16 mouse cellular contexts compared by ENCODE assay signal in the genomic region with DNA sequence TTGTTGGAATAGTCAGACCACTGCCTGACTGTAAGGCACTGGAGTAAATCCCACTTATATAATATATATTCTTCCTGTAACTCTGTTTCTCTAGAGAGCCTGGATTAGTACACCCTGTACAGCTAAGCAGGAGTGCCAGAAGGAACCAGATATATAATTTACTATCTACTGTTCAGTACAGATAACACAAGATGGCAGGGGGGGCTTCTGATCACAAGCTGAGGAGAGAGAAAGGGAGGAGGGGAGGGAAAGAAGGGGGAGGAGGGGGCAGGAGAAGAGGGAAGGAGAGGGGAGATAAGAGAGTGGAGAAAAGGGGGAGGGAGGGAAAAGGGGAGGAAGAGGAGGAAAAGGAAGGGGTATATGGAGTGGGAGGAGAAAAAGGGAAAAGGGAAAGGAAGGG.
"Had no signal": no experiment of that assay in that cellular context is flagged by ENCODE, and none has a peak within 500 bp of the region (broad histone marks: within the 10 kb centered on the region; RNA-seq: fewer than 3 reads in every experiment).

No protein-coding gene starts in this region.

- H3K4me3 ChIP-seq: neural tube, embryonic 13.5 days; neural tube, embryonic 15.5 days; stomach, embryonic 15.5 days had no signal

- H3K27me3 ChIP-seq: neural tube, embryonic 13.5 days; neural tube, embryonic 15.5 days; stomach, embryonic 15.5 days had no signal

- H3K9me3 ChIP-seq: neural tube, embryonic 13.5 days; neural tube, embryonic 15.5 days; stomach, embryonic 15.5 days had no signal

- H3K27ac ChIP-seq: neural tube, embryonic 13.5 days; neural tube, embryonic 15.5 days; stomach, embryonic 15.5 days; stomach, postnatal 0 days had no signal

- H3K9ac ChIP-seq: neural tube, embryonic 13.5 days; neural tube, embryonic 15.5 days; stomach, embryonic 15.5 days had no signal

- DNase-seq: retina, postnatal 1 day; right cerebral cortex, adult 18-20 months; right cerebral cortex, postnatal 14 days; right cerebral cortex, postnatal 25 days; right cerebral cortex, postnatal 4 days; spleen, adult 18-20 months; thymus, adult 18-20 months; thymus, adult 2 months; thymus, postnatal 14 days; thymus, postnatal 25 days; thymus, postnatal 36 days; thymus, postnatal 4 days had no signal

- H3K36me3 ChIP-seq: neural tube, embryonic 13.5 days; neural tube, embryonic 15.5 days; stomach, embryonic 15.5 days had no signal
